ENCODE assay signal across 26 mouse cellular contexts in the genomic region with DNA sequence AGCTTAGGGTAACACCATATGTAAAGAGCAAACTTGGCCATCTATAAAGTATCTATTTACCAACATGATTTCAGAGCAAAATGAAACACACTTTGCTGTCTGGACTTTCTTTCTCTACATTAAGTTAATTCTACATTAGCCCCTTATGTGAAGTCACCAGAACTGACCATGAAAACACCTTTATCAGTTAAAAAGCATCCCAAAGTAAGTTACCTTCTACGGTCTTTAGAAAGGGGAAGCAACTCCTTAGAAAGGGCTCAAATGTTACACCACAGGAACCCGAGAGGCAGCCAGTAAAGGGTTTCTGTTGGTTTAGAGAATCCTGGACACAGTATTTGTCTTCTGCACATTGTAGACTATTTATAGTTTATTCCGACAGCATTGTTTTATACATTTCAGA.
A peak's percentile ranks its signal among the peaks of the same experiment; 100 is the strongest.
DNase-seq lines count a peak whose midpoint lies in the region; ATAC-seq and TF ChIP-seq lines count a peak whose summit lies in the region.
"Had no signal": no experiment of that assay in that cellular context is flagged by ENCODE, and none has a peak within 500 bp of the region (broad histone marks: within the 10 kb centered on the region; RNA-seq: fewer than 3 reads in every experiment).

No protein-coding gene starts in this region.

- no peak overlapping the region for H3K9ac ChIP-seq in heart, postnatal 0 days (replicated peaks; ENCODE audit: low read depth, low read length)
- H3K9ac ChIP-seq in CH12.LX (ENCODE audit: insufficient read depth, low read depth) = no peak overlapping the region
- H3K9ac ChIP-seq: forebrain, embryonic 13.5 days; forebrain, postnatal 0 days; hindbrain, embryonic 14.5 days had no signal

- peaks cover 52% of the 10 kb centered on the region for H3K79me2 ChIP-seq in CH12.LX (replicated peaks; ENCODE audit: control insufficient read depth, extremely low read depth, insufficient read depth, poor library complexity, severe bottlenecking)

- in situ Hi-C loops in CH12.LX (cut with MboI; ENCODE audit: low pct_ligation_motif_present, low pct_unique_long_range_greater_than_20kb, low sequenced_read_pairs) = no loop called here

- no peaks in the 10 kb centered on the region for H3K9me3 ChIP-seq in heart, postnatal 0 days (replicated peaks; ENCODE audit: control insufficient read depth, low read length)
- H3K9me3 ChIP-seq in CH12.LX (replicated peaks; ENCODE audit: low read length) = no peaks in the 10 kb centered on the region
- H3K9me3 ChIP-seq: forebrain, embryonic 10.5 days; forebrain, embryonic 13.5 days; G1E; heart, embryonic 10.5 days had no signal

- H3K27ac ChIP-seq in heart, postnatal 0 days (ENCODE audit: low read depth) = peak overlapping the region; percentile 39
- H3K27ac ChIP-seq in CH12.LX (ENCODE audit: insufficient read depth, low read depth) = no peak overlapping the region
- H3K27ac ChIP-seq: forebrain, embryonic 10.5 days; forebrain, embryonic 13.5 days; heart, embryonic 10.5 days; hindbrain, embryonic 14.5 days; hindbrain, postnatal 0 days had no signal

- 58% methylated on average over 3 of the region's 3 CpGs for WGBS in heart, postnatal 0 days

- dilution Hi-C loops in CH12.LX (cut with MboI; ENCODE audit: extremely low pct_ligation_motif_present, extremely low pct_unique_long_range_greater_than_20kb, low sequenced_read_pairs) = no loop called here

- no peak for TF ChIP-seq EP300 in heart, postnatal 0 days (IDR thresholded peaks at IDR 0.05; ENCODE audit: low read depth)
- 0 out of 2 replicates have a peak, but pooled peaks have one; percentile 19 for TF ChIP-seq EP300 in CH12.LX (IDR thresholded peaks at IDR 0.05; ENCODE audit: low read length)

- H3K27me3 ChIP-seq in heart, postnatal 0 days (ENCODE audit: control insufficient read depth, insufficient read depth, low read length) = no peaks in the 10 kb centered on the region
- no peaks in the 10 kb centered on the region for H3K27me3 ChIP-seq in CH12.LX (replicated peaks)
- H3K27me3 ChIP-seq: forebrain, embryonic 13.5 days had no signal

- no peak for TF ChIP-seq POLR2A in CH12.LX (IDR thresholded peaks at IDR 0.05; ENCODE audit: low read depth, low read length)

- no peaks in the 10 kb centered on the region for H3K36me3 ChIP-seq in heart, postnatal 0 days (replicated peaks; ENCODE audit: control insufficient read depth, insufficient read depth, low read length)
- peaks cover 0 to 4% of the 10 kb centered on the region in 2 experiments for H3K36me3 ChIP-seq in CH12.LX (replicated peaks in 1 of 2; ENCODE audit: control insufficient read depth in 1 of 2, insufficient read depth in 1 of 2, low read length in 1 of 2)
- H3K36me3 ChIP-seq: forebrain, embryonic 10.5 days; G1E had no signal

- TF ChIP-seq RAD21 in CH12.LX (IDR thresholded peaks at IDR 0.05; ENCODE audit: low read depth, low read length) = no peak

- DNase-seq in heart, postnatal 0 days (ENCODE audit: low spot score) = no peak
- DNase-seq in heart, postnatal 25 days (ENCODE audit: low spot score) = no peak
- DNase-seq in CH12.LX (ENCODE audit: extremely low read depth) = no peak
- no peak for DNase-seq in thymus, postnatal 25 days
- DNase-seq in adipocyte (ENCODE audit: low spot score) = no peak
- DNase-seq: adrenal gland, adult 8-10 months; adrenal gland, postnatal 25 days; cerebellum, adult 11-12 months; cerebellum, adult 8-10 months; cerebellum, postnatal 14 days; forebrain, postnatal 0 days; gastrocnemius, postnatal 10 days; gastrocnemius, postnatal 36 days; heart, adult 18-20 months; heart, postnatal 10 days; heart, postnatal 4 days; kidney, adult 18-20 months had no signal

- intact Hi-C loops in heart, postnatal 25 days (cut with DNase I) = loop anchor here (2.0 kb wide), 1 partner anchor 14 kb away; no protein-coding TSS in a partner anchor

- no peak for TF ChIP-seq CTCF in heart, postnatal 0 days (IDR thresholded peaks at IDR 0.05; ENCODE audit: low read depth)
- TF ChIP-seq CTCF in CH12.LX (conservative IDR thresholded peaks at IDR 0.05 in 1 of 2, IDR thresholded peaks at IDR 0.05 in 1 of 2; ENCODE audit: low read depth in 2 of 2, low read length in 2 of 2) = no peak

- ATAC-seq in heart, postnatal 0 days (ENCODE audit: insufficient read depth, low read depth) = no peak
- ATAC-seq in granulocyte monocyte progenitor cell, adult 5-6 weeks (replicated peaks; ENCODE audit: poor library complexity, severe bottlenecking) = peak; percentile 43
- ATAC-seq: forebrain, postnatal 0 days; hindbrain, postnatal 0 days; inflammation-experienced regulatory T-cells, adult 6 months; intestine, embryonic 16.5 days had no signal

- peaks cover 28% of the 10 kb centered on the region for H3K4me1 ChIP-seq in heart, postnatal 0 days (ENCODE audit: control insufficient read depth, insufficient read depth)
- peaks cover 20 to 52% of the 10 kb centered on the region in 2 experiments for H3K4me1 ChIP-seq in CH12.LX (ENCODE audit: control insufficient read depth in 1 of 2, insufficient read depth in 2 of 2)

- 0 out of 2 replicates have a peak overlapping the region, but pooled peaks have one; percentile 3 for H3K4me2 ChIP-seq in heart, postnatal 0 days (ENCODE audit: low read depth, low read length)
- 0 out of 2 replicates have a peak overlapping the region, but pooled peaks have one; percentile 97 for H3K4me2 ChIP-seq in CH12.LX (ENCODE audit: insufficient read depth, low read depth, poor library complexity, severe bottlenecking)
- H3K4me2 ChIP-seq: forebrain, embryonic 13.5 days; hindbrain, embryonic 14.5 days had no signal

- no peak overlapping the region for H3K4me3 ChIP-seq in heart, postnatal 0 days (ENCODE audit: low read depth, low read length)
- no peak overlapping the region for H3K4me3 ChIP-seq in CH12.LX (replicated peaks in 1 of 3; ENCODE audit: low read depth in 2 of 3, low read length in 2 of 3, poor library complexity in 1 of 3)
- H3K4me3 ChIP-seq: forebrain, embryonic 10.5 days; forebrain, embryonic 13.5 days; heart, embryonic 10.5 days had no signal

TF ChIP-seq in CH12.LX, 34 proteins besides CTCF, POLR2A, EP300 and RAD21:
- peak; percentile 86 for TF ChIP-seq TBP (conservative IDR thresholded peaks at IDR 0.05; ENCODE audit: low read depth, low read length)
- no peak for TF ChIP-seq MAX (IDR thresholded peaks at IDR 0.05; ENCODE audit: low read length)
- TF ChIP-seq MAFK (IDR thresholded peaks at IDR 0.05; ENCODE audit: insufficient replicate concordance, low read length) = no peak
- TF ChIP-seq ELF1 (IDR thresholded peaks at IDR 0.05; ENCODE audit: low read depth, low read length) = no peak
TF ChIP-seq in CH12.LX: peak in this region for 1.
